Mouse (Mus musculus) ZHBTc4 (cell line): ENCODE measurements at regions not wholly inside any gene's neighbourhood (a gene's known extent, or its start where the extent isn't known, plus 50 kb on each side); places are given as distances from the start of the nearest gene placed in this dataset.

Source experiments
- DNase-seq: peaks from one replicate; pipeline ENCODE4 v3.0.0-alpha.2; 2011; ENCODE audit warnings: low read depth, low spot score

- DNase-seq = no peak
These were observed 407.2 kb downstream of the Med13l start for GRCm38 (mm10) chr5:118967718-118968117.

- DNase-seq = no peak
These were observed 414.7 kb downstream of the Med13l start for GRCm38 (mm10) chr5:118975147-118975546.

DNA sequence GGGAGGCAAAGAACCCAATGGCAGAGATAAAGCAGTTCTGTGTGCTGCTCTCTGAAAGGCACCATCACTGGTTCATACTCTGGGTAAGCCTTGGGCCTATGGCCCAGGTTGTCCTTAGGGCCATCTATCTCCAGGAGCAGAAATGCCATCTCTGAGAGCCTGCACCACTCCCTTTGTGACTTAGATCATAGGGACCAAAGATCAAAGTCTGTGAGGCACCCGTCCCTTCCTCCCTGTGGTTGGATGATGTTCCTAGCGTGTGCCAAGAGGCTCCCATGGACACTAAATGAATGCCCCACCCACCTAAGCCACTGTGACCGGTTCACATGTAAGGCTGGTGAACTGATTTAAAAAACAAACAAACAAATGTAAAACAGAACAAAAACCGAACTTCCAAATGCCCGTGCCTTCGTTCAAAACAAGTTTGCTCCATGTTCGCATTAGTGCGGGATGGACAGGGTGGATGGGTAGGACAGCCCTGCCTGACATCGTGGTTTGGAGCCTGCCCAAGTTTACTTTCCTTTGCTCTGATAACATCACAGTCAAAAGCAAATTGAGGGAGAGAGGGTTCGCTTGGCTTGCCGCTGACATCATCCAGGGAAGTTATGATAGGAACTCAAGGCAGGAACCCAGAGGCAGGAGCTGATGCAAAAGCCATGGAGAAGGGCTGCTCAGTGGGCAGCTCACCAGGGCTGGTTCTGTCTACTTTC is 418.6 kb downstream of the Med13l start:
- DNase-seq = no peak

DNA sequence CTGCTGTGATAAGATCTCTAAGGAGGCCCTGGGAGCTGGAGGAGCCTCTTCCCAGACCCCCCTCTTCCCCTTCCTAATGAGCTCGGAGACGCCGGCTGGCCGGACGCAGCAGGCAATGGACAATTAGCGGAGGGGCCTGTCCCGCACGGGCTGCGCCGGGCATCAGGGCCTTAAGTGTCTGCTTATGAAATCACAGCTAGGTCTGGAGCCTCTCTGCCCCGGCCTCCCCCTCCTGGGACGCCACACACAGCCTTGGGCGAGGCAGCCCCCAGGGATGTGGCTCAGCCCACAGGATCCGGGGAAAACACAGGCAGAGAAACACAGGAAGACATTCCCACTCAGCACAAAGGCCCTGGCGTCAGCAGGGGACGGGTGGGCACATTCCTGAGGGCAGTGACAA is 420.6 kb downstream of the Med13l start:
- peak; percentile 13 for DNase-seq

- DNase-seq = no peak
These were observed 423.8 kb downstream of the Med13l start for GRCm38 (mm10) chr5:118984251-118984650.

DNA sequence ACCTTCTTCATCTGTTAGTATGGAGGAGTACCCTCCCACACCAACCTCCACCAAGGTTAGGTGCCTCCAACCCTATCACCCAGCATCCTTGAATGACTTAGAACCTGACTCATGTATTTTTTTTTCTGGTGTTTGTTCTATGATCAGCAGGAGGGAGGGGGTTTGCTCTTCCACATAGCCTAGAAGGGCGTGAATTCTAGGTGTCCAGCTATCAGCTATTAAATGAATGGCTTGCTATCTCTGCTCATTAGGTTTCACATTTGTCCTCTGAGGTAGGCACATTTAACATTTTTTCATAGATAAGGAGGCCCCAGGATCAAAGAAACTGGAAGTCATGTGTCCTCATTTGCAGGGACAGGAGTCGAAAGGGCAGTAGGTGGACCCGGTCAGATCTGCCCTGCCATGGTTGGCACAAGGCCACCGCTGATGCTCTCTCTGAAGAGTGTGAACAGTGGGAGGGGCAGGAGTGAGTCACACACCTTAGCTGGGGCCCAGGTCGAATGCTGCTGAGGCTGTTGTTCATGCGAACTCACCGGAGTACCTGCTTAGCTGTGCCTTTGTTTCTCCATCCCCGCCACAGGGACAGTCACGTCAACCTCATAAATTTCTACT is 424.4 kb downstream of the Med13l start:
- no peak for DNase-seq

- no peak for DNase-seq
These were observed 427.0 kb downstream of the Med13l start for GRCm38 (mm10) chr5:118987376-118988000.

- no peak for DNase-seq
These were observed 438.6 kb downstream of the Med13l start for GRCm38 (mm10) chr5:118999124-118999523.

- DNase-seq = peak; percentile 21
These were observed 445.5 kb downstream of the Med13l start for GRCm38 (mm10) chr5:119005825-119006471.

DNA sequence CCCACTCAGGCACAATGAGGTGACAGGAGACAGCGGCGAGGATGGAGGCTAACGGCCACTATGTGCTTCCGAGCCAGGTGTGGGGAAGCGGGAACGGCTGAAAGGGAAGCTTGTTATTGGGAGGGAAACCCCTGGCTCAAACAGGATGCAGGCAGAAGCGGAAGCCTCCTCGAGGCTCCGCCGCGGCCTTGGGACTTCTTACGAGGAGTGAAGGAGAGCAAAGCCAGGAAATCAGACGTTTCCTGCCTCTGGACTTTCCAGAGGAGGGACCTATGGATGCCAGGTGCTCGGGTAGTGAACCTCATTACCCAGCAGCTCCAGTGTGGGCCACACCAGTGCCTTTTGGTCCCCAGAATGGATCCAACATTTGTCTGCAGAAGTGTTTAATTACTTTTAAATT is 449.6 kb downstream of the Med13l start:
- no peak for DNase-seq

DNA sequence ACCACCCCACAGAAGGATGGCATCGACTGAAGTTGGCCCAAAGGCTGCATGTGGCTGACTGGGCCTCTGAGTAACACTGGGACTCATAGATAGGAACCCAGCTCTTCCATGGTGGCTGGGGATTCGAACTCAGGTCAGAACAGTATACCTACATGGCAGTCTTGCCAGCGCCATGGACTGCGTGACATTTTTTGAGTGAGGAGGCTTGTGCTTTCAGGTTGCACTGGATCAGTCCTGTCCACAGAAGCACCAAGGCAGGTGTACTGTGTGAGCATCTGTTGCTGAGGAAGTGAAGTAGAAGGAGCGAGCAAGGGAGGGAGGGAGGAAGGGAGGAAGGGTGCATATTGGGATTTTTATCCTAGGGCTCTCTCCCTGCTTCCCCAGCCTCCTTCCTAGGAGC is 454.7 kb downstream of the Med13l start:
- no peak for DNase-seq

GRCm38 (mm10) chr5:119015606-119016255 is 455.3 kb downstream of the Med13l start:
- DNase-seq = no peak

GRCm38 (mm10) chr5:119016420-119016819 is 455.9 kb downstream of the Med13l start:
- no peak for DNase-seq

- DNase-seq = no peak
These were observed 463.5 kb downstream of the Med13l start for GRCm38 (mm10) chr5:119023947-119024346.

GRCm38 (mm10) chr5:119032051-119032450 is 471.6 kb downstream of the Med13l start:
- no peak for DNase-seq

DNA sequence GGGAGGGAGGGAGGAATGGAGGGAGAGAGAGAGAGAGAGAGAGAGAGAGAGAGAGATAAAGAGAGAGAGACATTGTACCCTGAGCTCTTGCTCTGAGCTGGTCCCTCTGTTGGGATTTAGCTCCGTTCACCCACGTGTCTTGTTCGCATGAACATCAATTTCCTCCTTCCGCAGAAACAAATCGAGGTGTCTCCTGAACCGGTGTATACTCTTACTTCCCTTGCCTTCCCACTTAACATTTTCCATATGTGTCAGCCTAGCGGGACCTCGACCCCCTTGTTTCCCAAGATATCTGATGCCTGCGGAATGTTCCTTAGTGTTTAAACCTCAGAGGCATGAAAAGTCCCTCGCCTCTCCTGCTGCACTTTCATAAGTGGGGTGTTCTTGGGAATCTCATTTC is 484.1 kb downstream of the Med13l start:
- no peak for DNase-seq

DNA sequence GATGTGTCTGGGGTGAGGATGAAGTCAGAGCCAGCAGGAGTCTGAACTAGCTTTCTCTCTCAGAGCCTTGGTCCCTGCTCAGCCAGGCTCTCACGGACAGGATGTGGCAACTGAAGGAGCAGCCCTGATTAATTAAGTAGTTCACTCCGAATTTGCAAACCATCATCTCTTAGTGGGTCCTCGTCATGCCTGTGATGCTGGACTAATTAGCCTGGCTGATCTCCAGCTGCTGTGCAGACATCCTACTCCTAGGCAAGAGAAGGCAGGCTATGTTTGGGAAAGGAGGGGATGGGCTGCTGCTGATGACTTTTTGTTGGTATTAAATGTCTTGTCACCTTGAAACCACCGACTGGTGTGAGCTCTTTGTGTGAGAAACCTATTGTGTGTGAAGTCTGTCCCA is 487.1 kb downstream of the Med13l start:
- no peak for DNase-seq

- peak; percentile 24 for DNase-seq
These were observed 492.0 kb downstream of the Med13l start for GRCm38 (mm10) chr5:119052354-119052996.

- DNase-seq = peak; percentile 42
These were observed 493.3 kb downstream of the Med13l start for GRCm38 (mm10) chr5:119053738-119054137.

GRCm38 (mm10) chr5:119054393-119054792 is 493.9 kb downstream of the Med13l start:
- no peak for DNase-seq

DNA sequence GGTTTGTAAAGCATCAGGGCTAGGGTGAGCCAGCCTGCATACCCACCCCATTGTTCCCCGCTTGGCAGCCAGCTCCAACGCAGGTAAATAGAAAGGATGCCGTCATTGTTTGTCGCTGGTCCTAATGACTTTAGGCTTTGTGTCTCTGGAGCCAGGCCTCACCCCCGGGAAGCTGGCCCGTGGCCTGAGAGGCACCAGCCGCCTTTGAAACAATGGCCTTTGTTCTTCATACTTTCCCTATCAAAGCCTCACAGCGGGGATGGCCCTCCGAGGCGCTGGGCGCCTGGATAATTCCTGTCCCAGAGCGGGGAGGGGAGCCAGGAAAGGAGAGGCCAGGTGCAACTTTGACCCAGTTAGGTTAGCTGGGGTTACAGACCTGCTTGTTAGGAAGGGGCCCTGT is 495.0 kb downstream of the Med13l start:
- peak; percentile 95 for DNase-seq
